Mouse (Mus musculus): ENCODE measurements around the gene Dnaaf5. TPM values are rescaled to one million over a fixed set of nuclear protein-coding genes. Genes with fewer than 3 reads are reported as not detected.

Gene Dnaaf5
- polyA plus RNA-seq, 1 experiment from 2014 or later = 5.0 TPM

DNA sequence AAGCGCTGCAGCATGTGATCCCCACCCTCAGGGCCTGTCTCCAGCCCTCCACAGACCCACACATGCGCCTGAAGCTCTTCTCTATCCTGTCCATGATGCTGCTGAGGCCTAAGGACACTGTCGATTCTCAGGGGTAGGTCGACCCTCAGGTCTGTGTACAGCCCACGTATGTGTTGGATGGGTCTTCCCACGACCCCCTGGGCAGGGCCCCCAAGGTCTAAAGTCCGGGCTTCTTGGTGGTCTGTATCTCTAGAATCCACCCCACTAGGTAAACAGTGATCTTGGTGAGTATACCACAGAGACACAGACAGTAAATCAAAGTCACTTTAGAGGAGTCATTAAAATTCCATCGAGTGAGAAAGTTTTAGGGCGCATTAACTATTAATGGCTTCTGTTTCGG, 24.1 kb downstream of the Dnaaf5 start:
- Histone ChIP-seq H3K9me3 (replicated peaks) (no peaks in the 10 kb centered on the region), H3K4me2 (no peak overlapping the region), H3K27me3 (no peaks in the 10 kb centered on the region), H3K9ac (no peak overlapping the region), H3K4me1 (replicated peaks) (peaks cover 10% of the 10 kb centered on the region), H3K27ac (peak overlapping the region; percentile 48; the same call in 1 of the 2 replicates), H3K4me3 (no peak overlapping the region), H3K36me3 (peaks cover 31% of the 10 kb centered on the region)
- WGBS = 61% methylated on average over 10 of the region's 10 CpGs
- no peak for ATAC-seq (replicated peaks; ENCODE audit: insufficient number of reproducible peaks, insufficient read depth, low FRiP score, low read depth)

DNA sequence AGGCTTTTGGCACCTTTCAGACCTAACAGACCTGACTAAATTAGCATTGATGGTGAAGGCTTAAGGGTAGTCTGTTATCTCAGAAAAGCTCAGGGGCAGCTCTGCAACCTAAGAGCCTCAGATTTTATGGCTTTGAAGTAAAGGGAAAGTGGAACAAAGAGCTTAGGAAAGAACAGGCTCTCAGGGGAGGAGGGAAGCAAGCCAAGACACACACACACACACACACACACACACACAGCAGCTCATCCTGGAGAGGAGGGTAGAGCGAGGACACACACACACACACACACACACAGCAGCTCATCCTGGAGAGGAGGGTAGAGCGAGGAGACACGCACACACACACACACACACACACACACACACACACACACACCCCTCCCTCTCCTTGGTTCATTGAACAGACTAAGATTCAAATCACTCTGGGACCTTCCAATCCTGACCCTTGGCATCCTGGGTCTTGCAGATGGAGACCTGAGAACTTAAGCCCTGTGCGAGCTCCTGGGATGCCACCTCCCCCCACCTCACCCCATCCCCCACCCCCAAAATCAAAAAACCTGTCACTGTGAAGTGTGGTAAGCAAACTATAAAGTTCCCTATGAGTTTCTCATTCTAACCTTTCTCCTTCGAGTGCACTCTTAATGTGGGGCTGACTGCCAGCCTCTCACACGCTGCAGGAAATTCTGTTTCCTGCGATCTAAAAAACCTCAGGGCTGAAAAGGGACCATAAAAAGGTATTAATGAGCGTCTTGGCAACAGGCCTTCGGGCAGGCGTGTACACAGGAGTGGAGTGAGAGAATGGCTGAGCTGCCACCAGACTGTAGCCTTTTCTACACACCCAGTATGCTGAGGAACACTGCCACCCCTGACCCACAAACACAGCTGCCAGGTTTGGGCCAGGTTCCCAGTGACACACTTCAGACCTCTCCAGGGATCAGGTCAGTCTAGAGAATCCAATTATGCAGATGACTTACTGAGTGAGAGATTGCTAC, 24.8 kb downstream of the Dnaaf5 start:
- no peak overlapping the region for H3K4me2 ChIP-seq
- no peaks in the 10 kb centered on the region for H3K9me3 ChIP-seq (replicated peaks)
- peak overlapping the region; percentile 48 for H3K27ac ChIP-seq
- ATAC-seq (replicated peaks; ENCODE audit: insufficient number of reproducible peaks, insufficient read depth, low FRiP score, low read depth) = peak; percentile 45
- H3K9ac ChIP-seq = no peak overlapping the region
- H3K4me1 ChIP-seq (replicated peaks) = peaks cover 10% of the 10 kb centered on the region
- 58% methylated on average over 10 of the region's 10 CpGs for WGBS
- H3K36me3 ChIP-seq = peaks cover 31% of the 10 kb centered on the region
- H3K4me3 ChIP-seq = no peak overlapping the region
- no peaks in the 10 kb centered on the region for H3K27me3 ChIP-seq

DNA sequence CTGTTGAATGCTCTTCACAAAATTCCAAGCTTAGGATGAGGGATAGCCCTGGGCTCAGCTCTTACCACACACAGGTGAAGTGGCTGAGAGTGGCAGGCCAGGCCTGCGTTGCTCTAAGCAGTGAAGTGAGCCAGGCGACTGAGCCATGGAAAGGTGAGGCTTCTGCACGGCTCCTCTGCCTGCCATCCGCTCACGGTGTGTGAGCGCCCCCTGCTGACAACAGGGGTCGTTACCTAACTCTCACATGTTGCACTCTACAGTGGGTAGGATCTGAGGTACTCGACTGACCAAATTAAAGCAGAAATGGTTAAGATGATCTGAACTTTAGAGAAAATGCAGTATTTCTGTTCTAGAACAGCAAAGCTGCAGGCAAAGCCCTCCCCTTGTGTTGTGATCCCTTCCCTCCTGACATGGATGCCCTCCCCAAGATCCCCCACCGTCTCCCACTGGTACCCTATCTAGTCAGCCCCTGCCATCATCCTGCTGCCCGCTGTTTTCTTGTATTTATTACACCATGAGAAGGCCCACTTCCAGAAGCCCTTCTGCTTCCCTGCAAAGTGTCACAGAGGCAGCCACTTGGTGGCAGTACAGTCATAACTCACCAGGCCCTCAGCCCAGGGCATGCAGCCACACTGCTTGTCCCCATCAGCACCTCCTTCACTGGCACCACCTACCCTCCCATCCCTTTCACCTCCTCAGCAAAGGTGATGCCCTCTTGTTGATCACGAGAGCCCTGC, 29.0 kb downstream of the Dnaaf5 start:
- WGBS = 24% methylated on average over 11 of the region's 11 CpGs
- Histone ChIP-seq H3K27me3 (no peaks in the 10 kb centered on the region), H3K9ac (no peak overlapping the region), H3K36me3 (peaks cover 43% of the 10 kb centered on the region), H3K4me3 (no peak overlapping the region), H3K9me3 (replicated peaks) (no peaks in the 10 kb centered on the region), H3K4me2 (no peak overlapping the region), H3K27ac (no peak overlapping the region), H3K4me1 (replicated peaks) (peaks cover 7% of the 10 kb centered on the region)
- ATAC-seq (replicated peaks; ENCODE audit: insufficient number of reproducible peaks, insufficient read depth, low FRiP score, low read depth) = no peak

DNA sequence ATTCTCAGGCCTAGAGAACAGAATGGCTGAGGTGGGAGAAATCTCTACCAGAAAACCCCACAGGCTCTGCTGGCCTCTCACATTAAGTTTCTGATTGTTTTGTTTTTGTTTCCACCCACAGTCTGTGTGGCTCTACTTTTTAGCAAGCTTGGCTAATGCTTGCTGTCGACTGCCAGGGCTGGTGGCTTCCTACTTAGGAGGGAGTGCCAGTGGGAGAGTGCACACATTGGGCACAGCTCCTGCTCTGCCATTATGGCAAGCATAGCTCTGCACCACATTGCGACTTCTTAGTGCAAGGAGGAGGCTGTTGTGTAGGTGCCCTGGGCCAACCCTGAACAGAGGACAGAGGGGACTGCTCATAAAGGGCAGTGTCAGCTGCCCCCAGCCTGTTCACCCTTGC, 33.1 kb downstream of the Dnaaf5 start:
- 80% methylated on average over 2 of the region's 2 CpGs for WGBS

GRCm38 (mm10) chr5:139183601-139184000, 33.6 kb downstream of the Dnaaf5 start:
- Histone ChIP-seq H3K36me3 (peaks cover 49% of the 10 kb centered on the region), H3K4me3 (no peak overlapping the region), H3K4me1 (replicated peaks) (no peaks in the 10 kb centered on the region), H3K4me2 (no peak overlapping the region), H3K9ac (no peak overlapping the region), H3K9me3 (replicated peaks) (no peaks in the 10 kb centered on the region), H3K27me3 (no peaks in the 10 kb centered on the region), H3K27ac (no peak overlapping the region)
- ATAC-seq (replicated peaks; ENCODE audit: insufficient number of reproducible peaks, insufficient read depth, low FRiP score, low read depth) = no peak
- 90% methylated on average over 9 of the region's 9 CpGs for WGBS

More for the DNA sequence above, 33.1 kb downstream of the Dnaaf5 start:
- no peaks in the 10 kb centered on the region for H3K4me1 ChIP-seq (replicated peaks)
- no peak overlapping the region for H3K4me3 ChIP-seq
- H3K27ac ChIP-seq = no peak overlapping the region
- H3K36me3 ChIP-seq = peaks cover 49% of the 10 kb centered on the region
- ATAC-seq (replicated peaks; ENCODE audit: insufficient number of reproducible peaks, insufficient read depth, low FRiP score, low read depth) = no peak
- H3K27me3 ChIP-seq = no peaks in the 10 kb centered on the region
- H3K4me2 ChIP-seq = no peak overlapping the region
- H3K9me3 ChIP-seq (replicated peaks) = no peaks in the 10 kb centered on the region
- H3K9ac ChIP-seq = no peak overlapping the region

DNA sequence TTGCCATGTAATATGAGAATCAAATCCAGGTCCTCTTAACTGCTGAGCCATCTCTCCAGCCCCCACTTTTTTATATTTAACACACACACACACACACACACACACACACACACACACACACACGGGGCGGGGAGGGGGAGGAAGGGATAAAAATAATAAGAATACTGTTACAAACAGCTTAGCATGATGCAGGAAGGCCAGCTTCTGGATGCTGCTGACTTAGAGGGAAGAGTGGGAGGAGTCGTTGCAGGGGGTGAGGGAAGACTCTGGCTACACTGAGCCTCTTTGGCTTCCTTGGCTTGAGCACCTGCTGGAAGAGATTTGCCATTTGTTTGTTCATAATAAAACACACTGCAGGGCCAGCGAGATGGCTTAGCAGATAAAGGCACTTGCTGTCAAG, 34.9 kb downstream of the Dnaaf5 start:
- WGBS = 71% methylated on average over 4 of the region's 4 CpGs
- Histone ChIP-seq H3K4me3 (no peak overlapping the region), H3K9me3 (replicated peaks) (no peaks in the 10 kb centered on the region), H3K4me2 (no peak overlapping the region), H3K27me3 (no peaks in the 10 kb centered on the region), H3K9ac (no peak overlapping the region), H3K4me1 (replicated peaks) (no peaks in the 10 kb centered on the region), H3K27ac (no peak overlapping the region), H3K36me3 (peaks cover 49% of the 10 kb centered on the region)
- ATAC-seq (replicated peaks; ENCODE audit: insufficient number of reproducible peaks, insufficient read depth, low FRiP score, low read depth) = no peak

GRCm38 (mm10) chr5:139189726-139190125, 39.7 kb downstream of the Dnaaf5 start:
- H3K4me1 ChIP-seq (replicated peaks) = no peaks in the 10 kb centered on the region
- H3K9ac ChIP-seq = no peak overlapping the region
- no peak for ATAC-seq (replicated peaks; ENCODE audit: insufficient number of reproducible peaks, insufficient read depth, low FRiP score, low read depth)
- H3K4me3 ChIP-seq = no peak overlapping the region
- H3K27me3 ChIP-seq = no peaks in the 10 kb centered on the region
- no peak overlapping the region for H3K27ac ChIP-seq
- peaks cover 12% of the 10 kb centered on the region; the same call in 1 of the 2 replicates for H3K36me3 ChIP-seq
- 94% methylated on average over 5 of the region's 5 CpGs for WGBS
- H3K9me3 ChIP-seq (replicated peaks) = no peaks in the 10 kb centered on the region
- no peak overlapping the region for H3K4me2 ChIP-seq

DNA sequence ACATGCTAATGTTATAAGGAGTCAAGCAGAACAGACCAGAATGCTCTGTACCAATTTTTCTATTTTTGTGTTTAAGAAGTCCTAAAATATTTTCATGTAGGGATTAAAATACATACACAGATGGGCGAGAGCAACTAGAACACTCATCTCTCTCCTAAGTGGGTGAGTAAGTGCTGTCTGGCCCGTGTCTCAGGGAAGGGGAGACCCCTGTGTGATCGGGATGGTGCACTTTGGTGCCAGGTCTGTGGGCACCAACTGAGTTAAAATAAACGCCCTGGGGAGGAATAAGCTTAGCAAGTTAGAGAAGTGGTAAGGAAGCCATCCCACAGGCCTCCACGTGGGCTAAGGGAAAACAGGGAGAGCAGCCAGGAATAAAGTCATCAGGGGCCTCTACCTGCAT, 40.9 kb downstream of the Dnaaf5 start:
- Histone ChIP-seq H3K4me1 (replicated peaks) (no peaks in the 10 kb centered on the region), H3K4me3 (no peak overlapping the region), H3K9ac (no peak overlapping the region), H3K9me3 (replicated peaks) (no peaks in the 10 kb centered on the region), H3K27me3 (no peaks in the 10 kb centered on the region), H3K27ac (no peak overlapping the region), H3K4me2 (no peak overlapping the region), H3K36me3 (peaks cover 6% of the 10 kb centered on the region; the same call in 1 of the 2 replicates)
- no peak for ATAC-seq (replicated peaks; ENCODE audit: insufficient number of reproducible peaks, insufficient read depth, low FRiP score, low read depth)
- 69% methylated on average over 5 of the region's 5 CpGs for WGBS

DNA sequence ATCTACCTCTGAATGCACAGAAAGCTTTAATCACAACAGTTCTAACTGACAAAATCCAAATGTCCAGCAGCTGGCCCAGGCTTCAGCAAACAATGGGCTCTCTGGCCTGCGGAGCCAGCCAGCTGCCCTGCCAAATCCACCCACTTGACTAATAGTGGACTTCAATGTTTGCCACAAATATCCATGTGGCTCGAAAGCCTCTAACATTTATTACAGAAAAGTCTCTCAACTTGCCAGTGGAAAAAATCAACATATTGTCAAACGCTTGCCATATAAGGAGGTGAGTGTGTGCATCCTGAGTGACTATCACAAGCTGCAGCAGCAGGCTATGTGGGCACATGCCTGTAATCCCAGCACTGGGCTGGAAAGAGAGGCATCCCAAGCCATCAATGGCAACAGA, 48.8 kb downstream of the Dnaaf5 start:
- Histone ChIP-seq H3K27ac (no peak overlapping the region), H3K9me3 (replicated peaks) (no peaks in the 10 kb centered on the region), H3K4me1 (replicated peaks) (peaks cover 24% of the 10 kb centered on the region), H3K4me3 (no peak overlapping the region), H3K27me3 (no peaks in the 10 kb centered on the region), H3K4me2 (no peak overlapping the region), H3K9ac (no peak overlapping the region), H3K36me3 (no peaks in the 10 kb centered on the region)
- WGBS = 79% methylated on average over 3 of the region's 3 CpGs
- ATAC-seq (replicated peaks; ENCODE audit: insufficient number of reproducible peaks, insufficient read depth, low FRiP score, low read depth) = no peak

GRCm38 (mm10) chr5:139199636-139199994, 49.6 kb downstream of the Dnaaf5 start:
- peak overlapping the region; percentile 58 for H3K9ac ChIP-seq
- H3K4me1 ChIP-seq (replicated peaks) = peaks cover 24% of the 10 kb centered on the region
- WGBS = 34% methylated on average over 2 of the region's 2 CpGs
- H3K36me3 ChIP-seq = no peaks in the 10 kb centered on the region
- H3K27me3 ChIP-seq = no peaks in the 10 kb centered on the region
- peak overlapping the region; percentile 89 for H3K27ac ChIP-seq
- ATAC-seq (replicated peaks; ENCODE audit: insufficient number of reproducible peaks, insufficient read depth, low FRiP score, low read depth) = no peak
- H3K4me2 ChIP-seq = peak overlapping the region; percentile 82
- H3K4me3 ChIP-seq = peak overlapping the region; percentile 84
- no peaks in the 10 kb centered on the region for H3K9me3 ChIP-seq (replicated peaks)

- Histone ChIP-seq H3K4me2 (peak within 1 kb of the TSS; percentile 91), H3K4me1 (replicated peaks) (peaks cover 24% of the 10 kb centered on the region), H3K9me3 (replicated peaks) (no peaks in the 10 kb centered on the region), H3K9ac (peak within 1 kb of the TSS; percentile 81), H3K27ac (peak within 1 kb of the TSS; percentile 89), H3K36me3 (no peaks in the 10 kb centered on the region), H3K27me3 (no peaks in the 10 kb centered on the region), H3K4me3 (peak within 1 kb of the TSS; percentile 84)
- ATAC-seq (replicated peaks; ENCODE audit: insufficient number of reproducible peaks, insufficient read depth, low FRiP score, low read depth) = peak; percentile 99
- under 1% methylated on average over 64 of the region's 64 CpGs for WGBS
Measured at GRCm38 (mm10) chr5:139199995-139200769, 50.2 kb downstream of the Dnaaf5 start, which contains the start of gene Sun1. Sun1 (plus strand) TSS chr5:139200637.

Measured in heart, embryonic 15.5 days (tissue).